Mouse (Mus musculus) embryonic fibroblast, embryonic 13.5 days (primary cell): Measurements from ENCODE around the gene Hoxb1.

Experiments used
- CTCF ChIP-seq: IDR thresholded peaks from 2 replicates; pipeline ENCODE4 v1.5.1; 2011; ENCODE audit warnings: mild to moderate bottlenecking, control low read depth, low read length, moderate library complexity, borderline replicate concordance; ENCODE audit not compliant: insufficient read depth
- POLR2A ChIP-seq: IDR thresholded peaks from 2 replicates; pipeline ENCODE4 v1.6.1; 2011; ENCODE audit warnings: low read depth, mild to moderate bottlenecking, control low read depth, low read length, moderate library complexity

DNA sequence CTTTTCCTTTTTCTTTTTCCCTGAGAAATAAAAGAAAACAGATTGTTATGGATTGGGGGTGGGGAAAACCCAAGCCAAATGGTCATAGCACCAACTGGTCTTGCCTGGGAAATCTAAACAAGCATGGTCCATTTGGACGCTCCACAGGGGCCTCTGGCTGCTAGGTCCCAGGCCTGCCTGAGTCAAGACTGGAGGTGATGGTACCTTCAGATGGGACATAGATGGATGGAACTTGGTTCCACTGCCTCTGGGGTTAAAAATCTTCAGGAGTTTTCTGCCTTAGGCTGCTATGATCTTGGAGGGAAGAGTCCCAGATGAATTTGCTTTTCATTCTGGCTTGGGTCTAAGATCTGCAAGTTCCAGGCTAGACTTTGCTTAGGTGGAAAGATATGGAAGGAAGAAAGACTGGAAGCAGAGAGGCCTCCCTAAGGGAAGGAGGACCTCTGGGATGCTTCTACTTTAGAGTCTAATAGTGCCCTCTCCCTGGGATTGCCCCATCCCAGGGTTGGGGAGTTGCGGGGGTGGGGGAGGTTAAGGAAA is 22.3 kb upstream of the Hoxb1 start:
- no peak for TF ChIP-seq POLR2A
- no peak for TF ChIP-seq CTCF
